Mouse (Mus musculus): ENCODE measurements around the gene Lrrc27. TPM values are rescaled to one million over a fixed set of nuclear protein-coding genes. Genes with fewer than 3 reads are reported as not detected.

Lrrc27 gene
- polyA plus RNA-seq, 1 experiment from 2014 or later, result 0.68 TPM

- H3K4me3 ChIP-seq (ENCODE audit: low read depth, low read length), result no peak overlapping the region
- H3K4me2 ChIP-seq (ENCODE audit: low read depth, low read length), result no peak overlapping the region
- WGBS (ENCODE audit: insufficient replicate concordance), result 64% methylated on average over 7 of the region's 7 CpGs
- ATAC-seq (ENCODE audit: low read depth), result no peak
- no peak overlapping the region for H3K27ac ChIP-seq (ENCODE audit: low read length)
- H3K4me1 ChIP-seq (ENCODE audit: control insufficient read depth, low read depth, low read length), result no peaks in the 10 kb centered on the region; the same call in 1 of the 2 replicates
- no peaks in the 10 kb centered on the region for H3K27me3 ChIP-seq (ENCODE audit: control insufficient read depth, insufficient read depth, low read depth, low read length)
- H3K36me3 ChIP-seq (ENCODE audit: control insufficient read depth, insufficient read depth), result no peaks in the 10 kb centered on the region
- H3K9me3 ChIP-seq (replicated peaks; ENCODE audit: control insufficient read depth, low read length), result no peaks in the 10 kb centered on the region
- H3K9ac ChIP-seq (ENCODE audit: low read depth, low read length), result no peak overlapping the region
Measured at GRCm38 (mm10) chr7:139226416-139226815, 13.6 kb downstream of the Lrrc27 start.

- 16% methylated on average over 6 of the region's 6 CpGs for WGBS (ENCODE audit: insufficient replicate concordance)
- peak; percentile 19; the same call in 1 of the 2 replicates for ATAC-seq (ENCODE audit: low read depth)
- Histone ChIP-seq H3K27me3 (ENCODE audit: control insufficient read depth, insufficient read depth, low read depth, low read length) (no peaks in the 10 kb centered on the region), H3K4me2 (ENCODE audit: low read depth, low read length) (no peak overlapping the region), H3K9ac (ENCODE audit: low read depth, low read length) (no peak overlapping the region), H3K9me3 (replicated peaks; ENCODE audit: control insufficient read depth, low read length) (no peaks in the 10 kb centered on the region), H3K4me1 (ENCODE audit: control insufficient read depth, low read depth, low read length) (no peaks in the 10 kb centered on the region; the same call in 1 of the 2 replicates), H3K4me3 (ENCODE audit: low read depth, low read length) (no peak overlapping the region), H3K27ac (ENCODE audit: low read length) (no peak overlapping the region), H3K36me3 (ENCODE audit: control insufficient read depth, insufficient read depth) (no peaks in the 10 kb centered on the region)
Measured at GRCm38 (mm10) chr7:139228447-139229171, 15.8 kb downstream of the Lrrc27 start.

GRCm38 (mm10) chr7:139229837-139230236, 17.0 kb downstream of the Lrrc27 start:
- Histone ChIP-seq H3K9ac (ENCODE audit: low read depth, low read length) (no peak overlapping the region), H3K4me1 (ENCODE audit: control insufficient read depth, low read depth, low read length) (peaks cover 8% of the 10 kb centered on the region), H3K27me3 (ENCODE audit: control insufficient read depth, insufficient read depth, low read depth, low read length) (no peaks in the 10 kb centered on the region), H3K36me3 (ENCODE audit: control insufficient read depth, insufficient read depth) (no peaks in the 10 kb centered on the region), H3K4me2 (ENCODE audit: low read depth, low read length) (no peak overlapping the region), H3K9me3 (replicated peaks; ENCODE audit: control insufficient read depth, low read length) (no peaks in the 10 kb centered on the region), H3K27ac (ENCODE audit: low read length) (no peak overlapping the region), H3K4me3 (ENCODE audit: low read depth, low read length) (no peak overlapping the region)
- WGBS (ENCODE audit: insufficient replicate concordance), result 54% methylated on average over 5 of the region's 5 CpGs
- no peak for ATAC-seq (ENCODE audit: low read depth)

GRCm38 (mm10) chr7:139230241-139230640, 17.5 kb downstream of the Lrrc27 start:
- Histone ChIP-seq H3K27me3 (ENCODE audit: control insufficient read depth, insufficient read depth, low read depth, low read length) (no peaks in the 10 kb centered on the region), H3K9ac (ENCODE audit: low read depth, low read length) (no peak overlapping the region), H3K4me2 (ENCODE audit: low read depth, low read length) (no peak overlapping the region), H3K4me1 (ENCODE audit: control insufficient read depth, low read depth, low read length) (peaks cover 9% of the 10 kb centered on the region), H3K27ac (ENCODE audit: low read length) (no peak overlapping the region), H3K9me3 (replicated peaks; ENCODE audit: control insufficient read depth, low read length) (no peaks in the 10 kb centered on the region), H3K36me3 (ENCODE audit: control insufficient read depth, insufficient read depth) (no peaks in the 10 kb centered on the region), H3K4me3 (ENCODE audit: low read depth, low read length) (no peak overlapping the region)
- ATAC-seq (ENCODE audit: low read depth), result no peak
- 55% methylated on average over 12 of the region's 12 CpGs for WGBS (ENCODE audit: insufficient replicate concordance)

- H3K9ac ChIP-seq (ENCODE audit: low read depth, low read length), result no peak overlapping the region
- H3K9me3 ChIP-seq (replicated peaks; ENCODE audit: control insufficient read depth, low read length), result no peaks in the 10 kb centered on the region
- WGBS (ENCODE audit: insufficient replicate concordance), result 3% methylated on average over 7 of the region's 7 CpGs
- no peak overlapping the region for H3K4me2 ChIP-seq (ENCODE audit: low read depth, low read length)
- H3K36me3 ChIP-seq (ENCODE audit: control insufficient read depth, insufficient read depth), result no peaks in the 10 kb centered on the region
- H3K27me3 ChIP-seq (ENCODE audit: control insufficient read depth, insufficient read depth, low read depth, low read length), result no peaks in the 10 kb centered on the region
- no peak overlapping the region for H3K4me3 ChIP-seq (ENCODE audit: low read depth, low read length)
- ATAC-seq (ENCODE audit: low read depth), result peak; percentile 53
- peaks cover 9% of the 10 kb centered on the region for H3K4me1 ChIP-seq (ENCODE audit: control insufficient read depth, low read depth, low read length)
- no peak overlapping the region for H3K27ac ChIP-seq (ENCODE audit: low read length)
Measured at GRCm38 (mm10) chr7:139233714-139234113, 20.9 kb downstream of the Lrrc27 start.

- ATAC-seq (ENCODE audit: low read depth), result peak; percentile 69
- no peaks in the 10 kb centered on the region for H3K27me3 ChIP-seq (ENCODE audit: control insufficient read depth, insufficient read depth, low read depth, low read length)
- H3K9me3 ChIP-seq (replicated peaks; ENCODE audit: control insufficient read depth, low read length), result no peaks in the 10 kb centered on the region
- no peak overlapping the region for H3K27ac ChIP-seq (ENCODE audit: low read length)
- WGBS (ENCODE audit: insufficient replicate concordance), result 10% methylated on average over 18 of the region's 18 CpGs
- no peaks in the 10 kb centered on the region for H3K36me3 ChIP-seq (ENCODE audit: control insufficient read depth, insufficient read depth)
- H3K4me2 ChIP-seq (ENCODE audit: low read depth, low read length), result no peak overlapping the region
- H3K9ac ChIP-seq (ENCODE audit: low read depth, low read length), result no peak overlapping the region
- no peak overlapping the region for H3K4me3 ChIP-seq (ENCODE audit: low read depth, low read length)
- H3K4me1 ChIP-seq (ENCODE audit: control insufficient read depth, low read depth, low read length), result peaks cover 9% of the 10 kb centered on the region
Measured at GRCm38 (mm10) chr7:139234426-139235188, 21.8 kb downstream of the Lrrc27 start.

- no peak for ATAC-seq (ENCODE audit: low read depth)
- Histone ChIP-seq H3K9ac (ENCODE audit: low read depth, low read length) (no peak overlapping the region), H3K9me3 (replicated peaks; ENCODE audit: control insufficient read depth, low read length) (no peaks in the 10 kb centered on the region), H3K4me1 (ENCODE audit: control insufficient read depth, low read depth, low read length) (peaks cover 9% of the 10 kb centered on the region), H3K27me3 (ENCODE audit: control insufficient read depth, insufficient read depth, low read depth, low read length) (no peaks in the 10 kb centered on the region), H3K4me3 (ENCODE audit: low read depth, low read length) (no peak overlapping the region), H3K27ac (ENCODE audit: low read length) (no peak overlapping the region), H3K36me3 (ENCODE audit: control insufficient read depth, insufficient read depth) (no peaks in the 10 kb centered on the region), H3K4me2 (ENCODE audit: low read depth, low read length) (no peak overlapping the region)
- WGBS (ENCODE audit: insufficient replicate concordance), result 64% methylated on average over 12 of the region's 12 CpGs
Measured at GRCm38 (mm10) chr7:139235651-139236358, 23.0 kb downstream of the Lrrc27 start.

GRCm38 (mm10) chr7:139239432-139239831, 26.6 kb downstream of the Lrrc27 start:
- Histone ChIP-seq H3K9ac (ENCODE audit: low read depth, low read length) (no peak overlapping the region), H3K4me1 (ENCODE audit: control insufficient read depth, low read depth, low read length) (peaks cover 4% of the 10 kb centered on the region), H3K9me3 (replicated peaks; ENCODE audit: control insufficient read depth, low read length) (no peaks in the 10 kb centered on the region), H3K4me3 (ENCODE audit: low read depth, low read length) (no peak overlapping the region), H3K27ac (ENCODE audit: low read length) (no peak overlapping the region), H3K36me3 (ENCODE audit: control insufficient read depth, insufficient read depth) (no peaks in the 10 kb centered on the region), H3K27me3 (ENCODE audit: control insufficient read depth, insufficient read depth, low read depth, low read length) (no peaks in the 10 kb centered on the region), H3K4me2 (ENCODE audit: low read depth, low read length) (no peak overlapping the region)
- WGBS (ENCODE audit: insufficient replicate concordance), result 43% methylated on average over 3 of the region's 3 CpGs
- no peak for ATAC-seq (ENCODE audit: low read depth)

Data from liver, embryonic 16.5 days (tissue).